Mouse (Mus musculus): ENCODE results near the gene Abcc3.

The Abcc3 gene

GRCm38 (mm10) chr11:94392672-94393109, at the start of gene Abcc3:
TSS of gene Abcc3 (minus strand) at chr11:94392997.
- in situ Hi-C loops (cut with MseI, MboI): no loop called here

GRCm38 (mm10) chr11:94441752-94442151, 49.0 kb upstream of the Abcc3 start:
- in situ Hi-C loops (cut with MseI, MboI): no loop called here

GRCm38 (mm10) chr11:94441122-94441521, 48.3 kb upstream of the Abcc3 start:
- in situ Hi-C loops (cut with MseI, MboI): no loop called here

- in situ Hi-C loops (cut with MseI, MboI): no loop called here
Observed at GRCm38 (mm10) chr11:94440421-94440820, 47.6 kb upstream of the Abcc3 start.

- in situ Hi-C loops (cut with MseI, MboI): no loop called here
Observed at GRCm38 (mm10) chr11:94429011-94429651, 36.3 kb upstream of the Abcc3 start.

- in situ Hi-C loops (cut with MseI, MboI): no loop called here
Observed at GRCm38 (mm10) chr11:94428091-94428835, 35.5 kb upstream of the Abcc3 start.

- in situ Hi-C loops (cut with MseI, MboI): no loop called here
Observed at GRCm38 (mm10) chr11:94425656-94426055, 32.9 kb upstream of the Abcc3 start.

GRCm38 (mm10) chr11:94425215-94425614, 32.4 kb upstream of the Abcc3 start:
- in situ Hi-C loops (cut with MseI, MboI): no loop called here

GRCm38 (mm10) chr11:94424380-94424779, 31.6 kb upstream of the Abcc3 start:
- in situ Hi-C loops (cut with MseI, MboI): no loop called here

- in situ Hi-C loops (cut with MseI, MboI): no loop called here
Observed at GRCm38 (mm10) chr11:94423855-94424254, 31.1 kb upstream of the Abcc3 start.

- in situ Hi-C loops (cut with MseI, MboI): no loop called here
Observed at GRCm38 (mm10) chr11:94420991-94421390, 28.2 kb upstream of the Abcc3 start.

- in situ Hi-C loops (cut with MseI, MboI): no loop called here
Observed at GRCm38 (mm10) chr11:94420325-94420724, 27.5 kb upstream of the Abcc3 start.

- in situ Hi-C loops (cut with MseI, MboI): no loop called here
Observed at GRCm38 (mm10) chr11:94419004-94419727, 26.4 kb upstream of the Abcc3 start.

- in situ Hi-C loops (cut with MseI, MboI): no loop called here
Observed at GRCm38 (mm10) chr11:94414042-94414441, 21.2 kb upstream of the Abcc3 start.

GRCm38 (mm10) chr11:94413516-94413915, 20.7 kb upstream of the Abcc3 start:
- in situ Hi-C loops (cut with MseI, MboI): no loop called here

- in situ Hi-C loops (cut with MseI, MboI): no loop called here
Observed at GRCm38 (mm10) chr11:94412998-94413469, 20.2 kb upstream of the Abcc3 start.

- in situ Hi-C loops (cut with MseI, MboI): no loop called here
Observed at GRCm38 (mm10) chr11:94412562-94412961, 19.8 kb upstream of the Abcc3 start.

- in situ Hi-C loops (cut with MseI, MboI): loop anchor here in 1 of 2 experiments (10.0 kb wide), 1 partner anchor 63 kb away; no protein-coding TSS in a partner anchor
Observed at GRCm38 (mm10) chr11:94407803-94408321, 15.1 kb upstream of the Abcc3 start.

GRCm38 (mm10) chr11:94405348-94405747, 12.6 kb upstream of the Abcc3 start:
- in situ Hi-C loops (cut with MseI, MboI): loop anchor here in 1 of 2 experiments (10.0 kb wide), 1 partner anchor 61 kb away; no protein-coding TSS in a partner anchor

- in situ Hi-C loops (cut with MseI, MboI): loop anchor here (5.0 to 10.0 kb wide), 2 partner anchors 60 to 62 kb away; no protein-coding TSS in a partner anchor
Observed at GRCm38 (mm10) chr11:94404641-94405260, 12.0 kb upstream of the Abcc3 start.

- in situ Hi-C loops (cut with MseI, MboI): loop anchor here (5.0 to 10.0 kb wide), 2 partner anchors 59 to 62 kb away; no protein-coding TSS in a partner anchor
Observed at GRCm38 (mm10) chr11:94404178-94404577, 11.4 kb upstream of the Abcc3 start.

Data from mouse trophoblast stem cell (cell line).